Mouse (Mus musculus) spleen, postnatal 4 days (tissue): ENCODE results near the gene Large1.
"Not testable (repeated sequence)": the region's sequence is repeated elsewhere in the genome, so short reads cannot be mapped to it uniquely, and the experiment has no call there.

ENCODE experiments used
- DNase-seq, 2 experiments: peaks; one replicate each; pipeline ENCODE4 v3.0.0; 2022; ENCODE audit warnings: low spot score in 2 of 2

Gene Large1

DNA sequence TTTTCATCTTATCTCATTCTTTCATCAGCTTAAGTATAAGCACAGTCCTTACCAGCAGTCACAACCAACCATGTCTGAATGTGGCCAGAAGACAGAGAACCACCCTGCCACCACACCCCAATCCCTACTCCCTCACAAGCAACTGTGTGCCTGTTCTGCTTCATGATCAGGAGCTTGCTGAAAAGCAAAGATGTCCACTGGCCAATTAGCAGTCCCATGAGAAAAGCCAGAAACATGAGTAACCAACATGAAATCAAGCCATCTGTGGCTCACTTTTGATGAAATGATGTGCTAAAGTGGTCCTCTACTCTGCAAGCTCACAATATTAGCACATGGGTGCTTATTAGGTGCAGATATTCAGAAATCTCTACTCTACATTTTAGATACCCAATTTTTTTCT is 57.8 kb downstream of the Large1 start:
- DNase-seq: no peak

DNA sequence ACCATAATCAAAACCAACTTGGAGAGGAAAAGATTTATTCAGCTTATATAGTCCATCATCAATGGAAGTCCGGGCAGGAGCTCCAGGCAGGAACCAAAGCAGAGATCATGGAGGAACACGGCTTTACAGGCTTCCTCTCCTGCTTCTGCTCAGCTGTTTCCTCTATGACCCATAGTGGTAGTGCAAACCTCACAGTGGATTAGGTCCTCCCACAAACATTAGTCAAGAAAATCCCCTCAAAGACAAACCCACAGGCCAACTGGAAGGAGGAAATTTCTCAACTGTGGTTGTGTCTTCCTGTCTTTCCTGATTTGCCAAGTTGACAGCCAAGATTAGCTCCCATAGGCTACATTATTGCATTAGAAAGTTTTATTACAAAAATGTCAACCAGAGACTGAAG is 59.7 kb downstream of the Large1 start:
- no peak for DNase-seq

DNA sequence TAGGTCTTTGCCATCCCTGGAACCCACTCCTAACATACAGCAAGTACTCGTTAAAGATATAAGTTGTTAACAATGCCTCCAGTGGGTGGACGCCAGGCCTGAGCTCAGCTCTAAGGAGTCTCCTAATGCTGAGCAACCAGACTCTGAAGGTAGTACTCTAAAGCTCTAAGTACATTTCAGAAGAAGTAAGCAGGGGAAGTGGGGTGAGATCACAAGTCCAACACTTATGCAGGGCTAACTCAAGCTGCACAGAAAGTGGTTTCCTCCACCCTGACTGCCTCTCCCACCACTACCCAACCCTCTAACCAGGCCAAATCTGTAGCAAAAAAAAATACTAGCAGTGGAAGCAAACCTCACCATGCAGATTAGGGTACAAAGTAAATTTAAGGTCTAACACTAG is 61.7 kb downstream of the Large1 start:
- DNase-seq: no peak

DNA sequence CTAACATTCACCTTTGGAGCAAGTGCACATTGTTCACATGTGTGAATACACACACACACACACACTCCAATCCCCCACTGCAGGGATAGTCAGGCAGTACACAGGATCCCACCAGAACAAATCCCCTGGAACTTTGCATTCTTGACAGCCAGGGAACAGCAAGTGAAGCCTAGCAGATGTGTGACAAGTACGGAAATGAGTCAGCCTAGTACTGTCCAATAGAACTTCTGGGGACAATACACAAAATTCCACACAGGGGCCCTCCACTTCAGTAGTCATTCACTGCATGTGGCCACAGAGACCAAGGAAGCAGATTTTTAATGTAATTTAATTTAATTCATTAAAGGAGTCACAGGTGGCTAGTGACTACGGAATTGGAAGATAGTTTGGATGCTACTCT is 62.7 kb downstream of the Large1 start:
- no peak for DNase-seq

DNA sequence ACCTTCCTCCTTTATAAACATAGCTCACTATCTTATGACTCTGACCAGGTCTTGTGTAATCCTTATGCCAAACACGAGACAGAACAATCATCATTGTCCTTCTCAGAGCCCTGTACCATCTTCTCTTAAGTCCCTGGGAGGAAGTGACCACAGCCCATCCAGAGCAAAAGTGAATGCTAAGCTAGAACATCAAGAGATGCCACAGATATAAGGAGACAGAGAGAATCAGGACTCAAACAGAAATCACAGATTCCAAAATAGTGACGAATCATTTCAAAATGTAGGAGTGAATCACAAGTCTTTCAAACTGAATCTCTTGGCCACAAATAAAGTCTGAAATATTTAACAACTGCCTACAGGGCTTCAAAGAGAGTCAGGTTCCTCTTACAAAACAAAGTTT is 63.5 kb downstream of the Large1 start:
- no peak for DNase-seq

DNA sequence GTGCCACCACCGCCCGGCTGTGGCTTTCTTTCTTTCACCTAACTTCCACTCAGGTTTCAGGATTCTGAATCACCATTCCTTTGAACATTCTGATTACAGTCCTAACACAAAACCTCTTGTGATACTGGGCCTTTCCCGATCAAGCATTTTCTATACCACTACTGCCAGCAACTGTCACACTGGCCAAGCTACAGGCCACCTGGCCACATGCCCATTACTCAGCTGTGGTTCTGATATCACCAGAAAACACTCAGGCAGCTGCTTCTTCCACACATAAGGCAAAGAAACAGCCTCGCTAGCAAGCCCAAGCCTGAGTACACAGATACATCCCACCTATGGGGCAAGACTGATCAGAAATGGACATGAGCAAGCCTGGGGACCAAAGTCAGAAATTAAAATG is 71.3 kb downstream of the Large1 start:
- no peak for DNase-seq

DNA sequence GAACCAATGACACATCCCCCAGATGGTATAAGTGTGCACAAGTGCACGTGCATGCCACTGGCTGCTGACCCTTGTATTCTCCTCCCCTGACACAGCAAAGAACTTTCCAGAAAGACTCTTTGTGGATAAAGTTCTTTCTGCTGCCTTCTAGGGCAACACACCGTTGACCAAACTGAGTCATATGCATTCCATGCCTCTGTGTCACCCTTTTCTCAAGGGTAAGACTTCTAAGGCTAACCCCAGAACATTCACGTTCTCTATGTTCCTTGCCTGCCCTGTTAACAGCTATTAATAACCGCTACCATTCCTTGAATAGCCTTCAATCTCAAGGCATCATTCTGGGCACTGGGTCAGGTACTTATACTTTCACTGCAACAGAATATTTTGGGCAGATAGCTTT is 77.3 kb downstream of the Large1 start:
- no peak for DNase-seq

DNA sequence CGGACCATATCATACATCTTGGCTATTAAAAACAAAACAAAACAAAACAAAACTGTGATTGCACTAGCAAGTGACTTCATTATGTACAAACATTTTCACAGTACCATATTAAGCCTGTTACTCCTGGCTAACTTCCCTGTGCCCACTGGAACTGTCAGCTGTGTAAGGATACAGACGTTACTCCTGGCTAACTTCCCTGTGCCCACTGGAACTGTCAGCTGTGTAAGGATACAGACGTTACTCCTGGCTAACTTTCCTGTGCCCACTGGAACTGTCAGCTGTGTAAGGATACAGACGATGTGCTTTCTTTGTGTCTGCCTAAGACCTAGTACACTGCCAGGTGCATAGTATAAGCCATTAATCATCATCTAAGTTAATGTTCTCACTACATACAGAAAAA is 77.9 kb downstream of the Large1 start:
- DNase-seq: not testable (repeated sequence)

DNA sequence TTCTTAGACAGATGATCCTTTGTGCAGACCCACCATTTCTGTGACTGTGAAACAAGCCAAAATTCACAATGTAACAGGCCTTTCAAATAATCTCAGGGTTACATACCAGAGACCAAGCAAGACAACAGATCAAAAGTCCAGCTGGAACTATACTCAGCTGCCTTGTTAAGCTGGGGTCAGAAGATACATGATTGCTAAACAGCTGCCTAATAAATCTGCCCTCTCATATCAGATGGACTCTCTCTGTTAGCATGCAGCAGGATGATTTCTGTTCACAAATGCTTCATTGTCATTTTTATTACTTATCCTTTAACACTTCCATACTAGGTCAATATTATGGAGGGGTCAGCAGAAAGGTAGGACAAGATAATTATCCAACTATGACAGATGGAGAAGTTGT is 80.2 kb downstream of the Large1 start:
- DNase-seq: no peak

- no peak for DNase-seq
Observed at GRCm38 (mm10) chr8:73270991-73271390, 82.3 kb downstream of the Large1 start.

DNA sequence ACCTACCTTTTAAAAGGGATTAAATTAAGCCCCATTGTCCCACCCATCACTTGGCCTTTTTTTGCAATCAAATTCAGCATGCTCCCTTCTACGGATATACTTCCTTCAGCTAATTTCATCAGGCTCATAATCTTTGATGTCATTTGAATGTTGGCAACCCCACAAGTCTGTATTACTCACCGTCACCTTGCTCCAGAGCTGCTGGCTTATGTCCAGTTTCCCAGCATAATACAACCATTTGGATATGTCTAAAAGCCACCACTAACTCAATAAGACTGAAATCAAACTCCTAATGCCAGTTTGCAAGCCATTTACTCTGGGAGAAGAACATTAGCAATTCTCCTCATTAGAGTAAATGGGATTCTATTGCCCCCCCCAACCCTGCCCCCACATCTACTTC is 95.4 kb downstream of the Large1 start:
- no peak for DNase-seq

GRCm38 (mm10) chr8:73244186-73244585 is 109.2 kb downstream of the Large1 start:
- no peak for DNase-seq

- DNase-seq: no peak
Observed at GRCm38 (mm10) chr8:73242066-73242465, 111.3 kb downstream of the Large1 start.

- DNase-seq: no peak
Observed at GRCm38 (mm10) chr8:73234209-73234608, 119.1 kb downstream of the Large1 start.

DNA sequence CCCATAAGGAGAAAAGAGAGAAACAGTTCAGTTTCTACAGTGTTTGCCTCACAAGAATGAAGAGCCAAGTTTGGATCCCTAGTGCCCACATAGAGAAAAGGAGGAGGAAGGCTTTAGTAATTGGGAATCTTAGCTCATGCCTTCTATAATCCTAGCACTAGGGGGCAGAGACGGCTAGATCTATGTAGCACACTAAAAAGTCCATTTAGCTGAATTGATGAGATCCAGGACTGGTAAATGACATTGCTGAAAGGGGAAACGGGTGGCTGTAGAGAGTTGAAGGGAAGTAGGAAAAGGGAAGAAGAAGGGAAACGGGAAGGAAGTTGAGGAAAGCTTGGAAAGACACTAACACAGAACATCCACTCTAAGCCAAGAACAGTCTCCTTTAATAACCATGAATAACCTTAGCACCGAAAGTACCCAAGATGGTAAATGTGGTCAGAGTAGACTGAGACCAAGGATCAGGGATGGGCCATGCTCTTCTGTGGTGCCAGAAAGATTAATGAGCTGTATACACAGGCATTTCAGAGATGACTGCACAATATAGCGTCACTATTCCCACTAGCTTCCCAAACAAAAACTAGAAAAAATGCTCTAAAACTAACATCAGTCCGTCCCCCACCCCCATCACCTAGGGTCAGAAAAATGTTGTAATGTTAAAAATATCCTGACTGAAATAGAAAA is 119.8 kb downstream of the Large1 start:
- DNase-seq: no peak

DNA sequence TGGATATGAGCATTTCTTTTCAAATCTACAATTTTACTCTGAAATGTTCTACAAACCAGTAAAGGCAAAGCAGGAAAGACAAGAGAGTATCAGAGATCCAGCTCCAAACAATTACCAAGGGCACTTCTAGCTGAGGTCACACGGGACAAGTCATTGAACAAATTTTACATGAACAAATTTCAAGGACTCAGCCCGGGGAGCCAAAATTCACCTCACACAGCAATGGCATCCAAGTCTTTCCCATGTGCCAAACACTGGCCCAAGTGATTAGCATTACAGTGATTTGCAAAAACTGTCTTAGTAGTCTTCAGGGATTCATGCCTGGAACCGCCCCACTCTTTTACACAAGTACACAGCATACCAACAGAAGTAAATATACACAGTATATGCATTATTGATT is 126.5 kb downstream of the Large1 start:
- no peak for DNase-seq

DNA sequence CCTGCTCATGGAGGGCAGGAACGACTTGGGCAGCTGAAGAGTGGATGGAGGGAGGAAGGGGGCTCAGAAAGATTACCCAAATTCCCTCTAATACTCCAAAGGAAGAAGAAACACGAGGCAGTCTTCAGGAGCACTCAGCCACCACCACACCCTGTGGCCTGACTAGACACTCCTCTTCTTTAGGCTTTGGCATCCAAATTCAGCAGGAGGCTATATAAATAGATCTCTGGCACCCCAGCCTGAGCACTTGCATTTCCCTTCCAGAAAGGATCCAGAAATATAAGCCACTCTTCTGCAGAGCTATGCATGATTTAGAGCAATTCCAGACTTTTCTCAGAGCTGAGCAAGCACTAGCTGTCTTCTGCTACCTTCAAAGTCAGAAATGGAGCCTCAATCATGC is 127.7 kb downstream of the Large1 start:
- DNase-seq: no peak

DNA sequence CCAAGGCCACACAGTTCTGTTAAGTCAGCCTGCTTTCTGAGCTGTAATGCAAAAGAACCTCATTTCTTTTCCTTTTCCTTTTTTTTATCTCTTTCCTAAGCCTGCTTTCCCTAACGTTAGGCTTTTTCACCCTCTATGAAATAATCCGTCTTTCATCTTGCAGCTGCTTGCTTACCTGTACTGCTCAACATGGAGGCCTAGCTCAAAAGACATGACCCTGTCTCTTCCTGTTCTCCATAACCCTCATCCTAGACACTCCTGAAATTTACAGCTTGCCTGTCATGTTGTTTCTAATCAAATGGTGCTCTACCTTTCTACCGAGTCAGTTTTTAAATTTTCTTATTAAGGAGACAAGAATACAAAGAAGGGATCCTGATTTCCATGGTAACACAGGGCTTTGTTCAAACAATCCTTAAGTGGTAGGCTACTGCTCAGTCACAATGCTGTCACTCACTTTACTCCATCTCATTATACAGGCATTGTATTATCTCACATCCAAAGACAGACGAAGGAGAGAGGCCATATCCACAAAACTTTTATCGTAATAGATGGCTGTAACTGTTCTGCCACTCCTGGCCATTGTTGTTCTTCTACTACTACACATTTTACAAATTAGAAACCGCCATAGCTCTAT is 134.0 kb downstream of the Large1 start:
- DNase-seq: no peak

DNA sequence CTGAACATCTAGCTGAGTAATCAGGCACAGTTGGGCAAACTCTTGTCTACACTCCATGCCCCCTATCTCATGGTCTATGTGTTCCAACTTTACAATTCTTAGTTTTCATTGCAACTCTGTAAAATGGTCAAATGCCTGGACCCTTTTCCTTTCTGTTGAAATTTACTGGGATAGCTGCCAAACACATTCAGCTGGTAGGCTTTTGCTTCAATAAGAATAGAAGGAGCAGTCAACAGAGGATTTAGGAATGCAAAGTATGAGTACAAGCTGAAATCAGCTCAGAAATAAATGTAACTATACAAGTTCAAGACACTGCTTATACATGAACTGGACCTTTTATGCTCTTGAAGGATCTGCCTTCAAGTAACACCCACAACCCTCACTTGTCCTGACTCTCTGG is 146.5 kb downstream of the Large1 start:
- no peak for DNase-seq

DNA sequence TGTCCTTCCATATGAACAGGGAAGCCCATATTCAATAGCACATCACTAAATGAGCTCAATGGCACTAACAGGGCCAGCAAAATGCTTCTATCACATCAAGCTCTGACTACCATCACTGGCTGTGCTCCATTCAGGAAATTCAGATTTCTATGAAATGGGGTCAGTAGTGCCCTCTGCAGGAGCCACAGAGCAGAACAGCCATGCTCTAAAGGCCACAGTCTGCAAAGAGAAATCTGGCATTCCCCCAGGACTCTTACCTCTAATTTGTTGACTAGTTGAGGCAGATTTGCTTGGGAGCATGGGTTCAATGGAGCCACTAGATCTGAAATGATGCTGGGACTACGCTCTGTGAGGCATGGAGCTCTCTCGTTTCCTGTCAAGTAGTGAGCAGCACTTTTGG is 151.5 kb downstream of the Large1 start:
- DNase-seq: no peak

- no peak for DNase-seq
Observed at GRCm38 (mm10) chr8:73197714-73198113, 155.6 kb downstream of the Large1 start.

- DNase-seq: no peak
Observed at GRCm38 (mm10) chr8:73188684-73189083, 164.7 kb downstream of the Large1 start.

- no peak for DNase-seq
Observed at GRCm38 (mm10) chr8:73187381-73187780, 166.0 kb downstream of the Large1 start.

GRCm38 (mm10) chr8:73178434-73178833 is 174.9 kb downstream of the Large1 start:
- no peak for DNase-seq
